In genomic region chr11:36436251-36436650, GRCm38 (mm10) we compare ENCODE assay signal across 18 mouse cellular contexts.
"Had no signal": no experiment of that assay in that cellular context is flagged by ENCODE, and none has a peak within 500 bp of the region (broad histone marks: within the 10 kb centered on the region; RNA-seq: fewer than 3 reads in every experiment).

No protein-coding gene starts in this region.

- ATAC-seq: midbrain, embryonic 16.5 days had no signal

- H3K27me3 ChIP-seq: midbrain, embryonic 12.5 days; neural tube, embryonic 13.5 days; neural tube, embryonic 15.5 days had no signal

- DNase-seq: lung, embryonic 14.5 days; lung, postnatal 10 days; lung, postnatal 4 days; midbrain, embryonic 14.5 days; retina, postnatal 1 day; right cerebral cortex, adult 18-20 months; right cerebral cortex, postnatal 25 days; right cerebral cortex, postnatal 4 days; spleen, adult 18-20 months; thymus, adult 2 months; thymus, postnatal 25 days; thymus, postnatal 4 days had no signal

- H3K9ac ChIP-seq: lung, embryonic 14.5 days; midbrain, embryonic 12.5 days; neural tube, embryonic 13.5 days; neural tube, embryonic 15.5 days had no signal

- H3K27ac ChIP-seq: midbrain, embryonic 10.5 days; midbrain, embryonic 12.5 days; neural tube, embryonic 13.5 days; neural tube, embryonic 15.5 days had no signal

- H3K4me3 ChIP-seq: midbrain, embryonic 10.5 days; midbrain, embryonic 12.5 days; myocyte; neural tube, embryonic 13.5 days; neural tube, embryonic 15.5 days had no signal

- H3K4me1 ChIP-seq: midbrain, embryonic 12.5 days had no signal

- H3K36me3 ChIP-seq: midbrain, embryonic 10.5 days; midbrain, embryonic 12.5 days; neural tube, embryonic 13.5 days; neural tube, embryonic 15.5 days had no signal

- H3K4me2 ChIP-seq: lung, embryonic 14.5 days; midbrain, embryonic 12.5 days; neural tube, embryonic 13.5 days; neural tube, embryonic 15.5 days had no signal

- H3K9me3 ChIP-seq: midbrain, embryonic 10.5 days; midbrain, embryonic 12.5 days; neural tube, embryonic 13.5 days; neural tube, embryonic 15.5 days had no signal
